Mouse (Mus musculus): Measurements from ENCODE around the gene Plcd3. TPM values are rescaled to one million over a fixed set of nuclear protein-coding genes. Genes with fewer than 3 reads are reported as not detected.

The Plcd3 gene
- polyA plus RNA-seq, 1 experiment from 2014 or later: 1.5 TPM

- Histone ChIP-seq H3K4me1 (replicated peaks) (peaks cover 7% of the 10 kb centered on the region; the same call in 1 of the 2 replicates), H3K27ac (no peak overlapping the region), H3K4me2 (no peak overlapping the region), H3K9me3 (no peaks in the 10 kb centered on the region), H3K4me3 (no peak overlapping the region), H3K27me3 (no peaks in the 10 kb centered on the region), H3K36me3 (peaks cover 61% of the 10 kb centered on the region), H3K9ac (no peak overlapping the region)
- 100% methylated on average over 2 of the region's 2 CpGs for WGBS
- no peak for ATAC-seq (ENCODE audit: low FRiP score)
Observed at GRCm38 (mm10) chr11:103069731-103070130, 31.7 kb downstream of the Plcd3 start.

DNA sequence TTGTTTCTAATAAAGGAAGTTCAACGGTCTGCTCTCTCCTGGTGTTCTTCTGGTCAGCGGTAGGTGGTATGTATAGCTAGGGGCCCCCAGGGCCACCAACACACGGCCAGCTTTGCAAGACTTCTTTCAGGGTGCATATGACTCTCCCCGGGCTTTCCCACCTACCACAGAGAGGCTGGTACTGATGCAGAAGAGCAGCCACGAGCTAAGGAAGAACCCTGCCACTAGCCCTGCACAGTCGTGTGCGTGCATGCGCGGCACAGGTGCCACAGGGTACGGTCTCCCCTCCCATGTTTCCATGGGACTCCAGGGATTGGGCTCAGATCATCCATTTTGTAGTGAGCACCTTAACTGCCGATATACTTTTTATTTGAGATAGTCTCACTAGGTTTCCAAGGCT is 32.6 kb downstream of the Plcd3 start:
- Histone ChIP-seq H3K27me3 (no peaks in the 10 kb centered on the region), H3K36me3 (peaks cover 69% of the 10 kb centered on the region), H3K4me3 (no peak overlapping the region), H3K27ac (no peak overlapping the region), H3K9ac (no peak overlapping the region), H3K9me3 (no peaks in the 10 kb centered on the region), H3K4me1 (replicated peaks) (0 out of 2 replicates have a peak, but pooled peaks cover under 1% of the 10 kb centered on the region), H3K4me2 (no peak overlapping the region)
- 94% methylated on average over 11 of the region's 11 CpGs for WGBS
- no peak for ATAC-seq (ENCODE audit: low FRiP score)

GRCm38 (mm10) chr11:103068272-103068671 is 33.2 kb downstream of the Plcd3 start:
- Histone ChIP-seq H3K4me2 (no peak overlapping the region), H3K9ac (no peak overlapping the region), H3K4me1 (replicated peaks) (no peaks in the 10 kb centered on the region), H3K27ac (peak overlapping the region; percentile 10; the same call in 1 of the 2 replicates), H3K9me3 (no peaks in the 10 kb centered on the region), H3K36me3 (peaks cover 76% of the 10 kb centered on the region), H3K27me3 (no peaks in the 10 kb centered on the region), H3K4me3 (no peak overlapping the region)
- 96% methylated on average over 4 of the region's 4 CpGs for WGBS
- ATAC-seq (ENCODE audit: low FRiP score): no peak

GRCm38 (mm10) chr11:103067457-103068001 is 33.9 kb downstream of the Plcd3 start:
- Histone ChIP-seq H3K36me3 (peaks cover 80% of the 10 kb centered on the region), H3K27me3 (no peaks in the 10 kb centered on the region), H3K9ac (no peak overlapping the region), H3K4me2 (no peak overlapping the region), H3K9me3 (no peaks in the 10 kb centered on the region), H3K4me1 (replicated peaks) (no peaks in the 10 kb centered on the region), H3K4me3 (no peak overlapping the region), H3K27ac (no peak overlapping the region)
- 83% methylated on average over 8 of the region's 8 CpGs for WGBS
- no peak for ATAC-seq (ENCODE audit: low FRiP score)

DNA sequence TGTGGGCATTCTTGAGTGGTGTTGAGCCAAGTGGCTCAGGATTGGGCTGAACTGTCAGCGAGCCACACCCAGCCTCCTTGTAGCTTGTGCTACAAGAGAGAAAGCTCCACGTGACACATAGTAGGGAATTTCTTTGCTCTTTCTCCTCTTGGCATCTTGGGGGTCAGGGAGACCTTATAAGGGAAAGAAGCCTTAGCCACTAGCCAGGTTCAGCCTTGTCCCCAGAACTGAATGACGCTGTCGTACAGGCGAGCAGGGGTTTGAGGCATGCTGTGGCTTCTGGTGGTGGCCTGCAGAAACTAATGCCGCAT is 34.5 kb downstream of the Plcd3 start:
- Histone ChIP-seq H3K4me1 (replicated peaks) (no peaks in the 10 kb centered on the region), H3K9me3 (no peaks in the 10 kb centered on the region), H3K4me3 (no peak overlapping the region), H3K27ac (no peak overlapping the region), H3K36me3 (peaks cover 84% of the 10 kb centered on the region), H3K4me2 (no peak overlapping the region), H3K9ac (no peak overlapping the region), H3K27me3 (no peaks in the 10 kb centered on the region)
- 96% methylated on average over 6 of the region's 6 CpGs for WGBS
- no peak for ATAC-seq (ENCODE audit: low FRiP score)

DNA sequence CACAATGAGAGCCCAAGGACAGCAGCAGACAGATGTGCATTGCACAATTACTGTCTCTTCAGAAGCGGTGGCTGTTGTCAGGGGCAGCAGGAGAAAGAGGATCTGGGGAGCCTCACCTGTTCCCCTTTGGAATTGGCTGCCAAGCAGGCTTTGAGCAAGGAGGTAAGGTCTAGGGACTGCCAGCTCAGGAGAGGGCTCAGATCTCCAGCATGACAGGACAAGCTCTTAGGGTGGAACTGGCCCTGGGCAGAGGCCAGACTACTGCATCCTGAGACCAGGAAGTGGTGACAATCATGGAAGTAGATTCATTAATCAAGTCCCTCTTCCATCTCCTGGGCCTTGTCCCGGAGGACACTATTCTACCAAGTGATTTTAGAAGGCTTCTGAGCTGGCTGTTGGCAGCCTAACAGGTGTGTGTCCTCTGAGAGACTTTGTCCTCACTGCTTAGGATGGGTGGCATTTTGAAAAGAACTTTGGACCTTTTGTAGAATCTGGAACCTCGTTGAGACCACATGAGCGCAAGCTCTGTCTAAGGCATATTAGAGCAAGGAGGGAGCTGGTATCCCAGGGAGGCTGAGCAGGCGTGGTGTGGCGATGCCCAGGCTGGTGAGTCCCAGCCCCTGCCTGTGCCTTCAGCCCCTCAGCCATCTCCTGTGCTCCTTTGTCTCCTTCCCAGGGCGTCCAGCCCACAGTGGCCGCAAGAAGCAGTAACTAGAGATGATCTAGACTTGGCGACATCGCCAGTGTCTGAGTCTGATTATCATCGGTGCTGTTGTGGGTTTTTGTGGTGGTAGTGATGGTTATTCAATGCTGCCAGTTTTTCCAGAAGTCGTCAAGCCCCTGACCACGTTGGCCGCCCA is 35.0 kb downstream of the Plcd3 start:
- Histone ChIP-seq H3K27me3 (no peaks in the 10 kb centered on the region), H3K36me3 (peaks cover 90% of the 10 kb centered on the region), H3K9me3 (no peaks in the 10 kb centered on the region), H3K4me3 (no peak overlapping the region), H3K9ac (no peak overlapping the region), H3K4me2 (no peak overlapping the region), H3K27ac (no peak overlapping the region), H3K4me1 (replicated peaks) (no peaks in the 10 kb centered on the region)
- no peak for ATAC-seq (ENCODE audit: low FRiP score)
- 95% methylated on average over 14 of the region's 14 CpGs for WGBS

DNA sequence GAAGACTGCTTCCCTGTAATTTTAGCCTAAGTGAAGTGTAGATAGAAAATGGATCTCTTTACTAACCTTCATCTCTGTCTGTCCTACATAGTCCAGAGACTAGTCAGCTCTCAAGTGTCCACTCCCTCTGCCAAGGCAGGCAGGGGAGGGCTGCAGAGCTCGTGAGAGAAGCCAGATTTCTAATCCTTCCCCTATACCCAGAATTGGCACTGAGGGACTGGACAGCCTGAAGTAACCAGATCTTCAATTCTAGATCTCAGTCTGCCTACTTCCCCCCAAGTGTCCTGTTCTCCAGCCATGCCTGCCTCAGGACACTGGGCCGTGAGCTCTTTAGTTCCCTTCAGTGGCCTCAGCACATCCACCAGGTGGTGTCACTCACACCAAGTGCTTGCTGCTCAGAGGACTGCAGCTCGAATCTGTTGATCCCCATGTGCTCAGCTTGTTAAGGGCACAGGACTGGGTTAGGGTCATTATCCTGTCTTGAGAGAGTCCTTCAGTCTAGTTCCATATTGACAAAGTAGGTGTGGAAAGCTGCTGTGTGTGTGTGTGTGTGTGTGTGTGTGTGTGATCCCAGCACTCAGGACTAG is 42.9 kb downstream of the Plcd3 start:
- 83% methylated on average over 3 of the region's 3 CpGs for WGBS
- no peak for ATAC-seq (ENCODE audit: low FRiP score)
- Histone ChIP-seq H3K9ac (no peak overlapping the region), H3K4me3 (no peak overlapping the region), H3K27ac (no peak overlapping the region), H3K27me3 (no peaks in the 10 kb centered on the region), H3K36me3 (peaks cover 84% of the 10 kb centered on the region), H3K4me1 (replicated peaks) (no peaks in the 10 kb centered on the region), H3K9me3 (no peaks in the 10 kb centered on the region), H3K4me2 (no peak overlapping the region)

GRCm38 (mm10) chr11:103056636-103057035 is 44.8 kb downstream of the Plcd3 start:
- H3K9ac ChIP-seq: no peak overlapping the region
- H3K27ac ChIP-seq: no peak overlapping the region
- 96% methylated on average over 7 of the region's 7 CpGs for WGBS
- H3K4me3 ChIP-seq: no peak overlapping the region
- H3K36me3 ChIP-seq: peaks cover 86% of the 10 kb centered on the region
- H3K4me2 ChIP-seq: no peak overlapping the region
- H3K4me1 ChIP-seq (replicated peaks): no peaks in the 10 kb centered on the region
- H3K27me3 ChIP-seq: no peaks in the 10 kb centered on the region
- no peaks in the 10 kb centered on the region for H3K9me3 ChIP-seq
- no peak for ATAC-seq (ENCODE audit: low FRiP score)

DNA sequence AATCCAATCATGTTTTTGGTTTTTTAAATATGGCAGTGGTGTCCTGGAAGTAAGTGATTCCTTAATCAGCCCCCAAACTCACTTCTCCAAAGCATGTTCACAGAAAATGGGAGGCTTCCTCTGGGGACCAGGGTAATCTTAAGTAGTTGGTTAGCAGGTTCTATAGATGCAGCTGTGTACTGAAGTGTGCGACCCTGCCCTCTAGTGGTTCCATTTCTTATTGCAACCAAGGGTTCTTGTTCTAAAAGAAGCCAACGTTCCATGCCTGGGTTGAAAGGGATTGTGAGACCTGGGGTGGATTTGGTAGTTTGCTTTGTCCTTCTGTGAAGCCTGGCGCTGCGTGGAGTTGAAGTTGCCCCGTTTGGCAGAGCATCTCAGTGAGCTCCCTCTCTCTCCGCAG is 46.7 kb downstream of the Plcd3 start:
- H3K4me3 ChIP-seq: no peak overlapping the region
- 42% methylated on average over 6 of the region's 6 CpGs for WGBS
- no peak overlapping the region for H3K27ac ChIP-seq
- H3K4me1 ChIP-seq (replicated peaks): no peaks in the 10 kb centered on the region
- H3K36me3 ChIP-seq: peaks cover 85% of the 10 kb centered on the region
- no peak overlapping the region for H3K4me2 ChIP-seq
- no peaks in the 10 kb centered on the region for H3K9me3 ChIP-seq
- no peak overlapping the region for H3K9ac ChIP-seq
- H3K27me3 ChIP-seq: no peaks in the 10 kb centered on the region
- no peak for ATAC-seq (ENCODE audit: low FRiP score)

DNA sequence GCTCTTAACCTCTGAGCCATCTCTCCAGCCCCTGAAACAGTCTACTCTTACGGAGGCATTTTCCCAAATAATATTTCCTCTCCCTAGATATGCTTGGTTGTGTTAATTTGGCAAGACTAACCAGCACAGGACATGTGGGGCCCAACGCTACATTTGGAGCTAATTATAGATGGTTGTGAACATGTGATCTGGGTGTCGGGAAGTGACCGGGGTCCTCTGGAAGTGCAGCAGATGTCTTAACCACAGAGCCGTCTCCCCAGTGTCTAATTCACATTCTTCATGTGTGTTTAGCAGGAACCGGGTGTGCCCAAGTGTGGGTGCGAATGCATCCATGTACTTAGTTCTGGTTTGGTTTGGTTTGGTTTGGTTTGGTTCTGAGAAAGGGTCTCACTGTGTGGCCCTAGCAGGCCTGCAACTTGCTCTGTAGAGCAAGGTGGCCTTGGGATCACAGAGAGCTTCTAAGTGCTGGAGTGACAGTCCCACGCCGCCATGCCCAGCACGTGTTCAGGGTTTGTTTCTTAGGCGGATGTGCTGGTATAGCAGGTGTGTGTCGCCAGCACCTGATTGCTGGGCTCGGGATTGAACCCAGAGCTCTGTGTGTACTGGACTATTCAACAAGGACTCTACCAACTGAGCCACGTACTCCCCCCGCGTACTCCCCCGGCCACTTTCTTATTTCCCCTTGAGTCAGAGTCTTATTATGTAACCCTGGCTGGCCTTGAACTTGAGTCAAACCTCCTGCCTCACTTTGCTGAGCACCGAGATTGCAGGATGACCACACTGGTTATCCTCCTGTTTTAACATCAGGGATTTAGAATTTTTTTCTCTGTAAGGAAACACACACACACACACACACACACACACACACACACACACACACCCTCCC is 48.0 kb downstream of the Plcd3 start:
- H3K4me1 ChIP-seq (replicated peaks): no peaks in the 10 kb centered on the region
- H3K9me3 ChIP-seq: no peaks in the 10 kb centered on the region
- no peaks in the 10 kb centered on the region for H3K27me3 ChIP-seq
- H3K27ac ChIP-seq: no peak overlapping the region
- no peak overlapping the region for H3K4me3 ChIP-seq
- 92% methylated on average over 18 of the region's 18 CpGs for WGBS
- H3K36me3 ChIP-seq: peaks cover 76% of the 10 kb centered on the region
- no peak for ATAC-seq (ENCODE audit: low FRiP score)
- H3K9ac ChIP-seq: no peak overlapping the region
- no peak overlapping the region for H3K4me2 ChIP-seq

GRCm38 (mm10) chr11:103052078-103052477 is 49.4 kb downstream of the Plcd3 start:
- H3K9me3 ChIP-seq: no peaks in the 10 kb centered on the region
- H3K27me3 ChIP-seq: no peaks in the 10 kb centered on the region
- H3K4me1 ChIP-seq (replicated peaks): no peaks in the 10 kb centered on the region
- H3K27ac ChIP-seq: no peak overlapping the region
- 91% methylated on average over 6 of the region's 6 CpGs for WGBS
- no peak overlapping the region for H3K4me3 ChIP-seq
- ATAC-seq (ENCODE audit: low FRiP score): no peak
- no peak overlapping the region for H3K4me2 ChIP-seq
- H3K9ac ChIP-seq: no peak overlapping the region
- H3K36me3 ChIP-seq: peaks cover 68% of the 10 kb centered on the region

DNA sequence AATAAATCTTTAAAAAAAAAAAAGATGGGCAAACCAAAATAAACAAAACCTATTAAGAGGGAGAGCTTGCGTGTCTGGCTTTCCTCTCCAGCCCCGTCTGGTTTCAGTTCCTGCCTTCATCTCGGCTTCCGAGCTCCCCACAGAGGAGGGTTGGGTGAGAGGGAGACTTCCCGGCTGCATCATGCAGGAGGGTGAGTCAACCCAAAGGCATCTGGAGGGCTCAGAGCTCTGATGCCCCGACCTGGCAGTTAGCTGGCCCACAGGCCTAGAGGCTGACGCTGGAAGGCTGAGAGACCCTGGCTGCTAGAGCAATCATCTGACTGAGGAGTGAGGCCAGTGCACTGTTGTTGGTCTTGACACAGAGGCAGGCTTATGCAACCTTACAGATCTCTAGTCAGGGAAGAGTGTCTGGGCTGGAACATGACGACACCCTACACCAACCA is 50.2 kb downstream of the Plcd3 start:
- H3K9ac ChIP-seq: no peak overlapping the region
- ATAC-seq (ENCODE audit: low FRiP score): no peak
- no peak overlapping the region for H3K4me3 ChIP-seq
- peaks cover 65% of the 10 kb centered on the region for H3K36me3 ChIP-seq
- whole genome bisulfite sequencing: 92% methylated on average over 8 of the region's 8 CpGs
- H3K27ac ChIP-seq: no peak overlapping the region
- no peaks in the 10 kb centered on the region for H3K4me1 ChIP-seq (replicated peaks)
- H3K27me3 ChIP-seq: no peaks in the 10 kb centered on the region
- no peak overlapping the region for H3K4me2 ChIP-seq
- no peaks in the 10 kb centered on the region for H3K9me3 ChIP-seq
